Mouse (Mus musculus) forebrain, embryonic 15.5 days (tissue): ENCODE data around the gene Lrrfip1. TPM values are rescaled to one million over a fixed set of nuclear protein-coding genes. Genes with fewer than 3 reads are reported as not detected.
A peak's percentile ranks its signal among the peaks of the same experiment; 100 is the strongest.

Experiments
- ATAC-seq: fragments of 200-750 bp; cut with Nextera tagmentation; replicated peaks from 2 replicates; pipeline ENCODE4 v1.8.0; 2017; ENCODE audit warnings: mild to moderate bottlenecking, moderate TSS enrichment, moderate library complexity
- H3K27ac ChIP-seq: fragments of 300-500 bp; sonication (generic); replicated peaks from 2 replicates; pipeline ENCODE4 v1.5.1; 2015; ENCODE audit warnings: mild to moderate bottlenecking, inconsistent platforms
- H3K27me3 ChIP-seq: fragments of 300-500 bp; sonication (generic); 2 replicates; pipeline ENCODE4 v1.6.1; 2015; ENCODE audit warnings: inconsistent platforms
- H3K36me3 ChIP-seq: fragments of 300-500 bp; sonication (generic); 2 replicates; pipeline ENCODE4 v1.6.1; 2015; ENCODE audit warnings: mild to moderate bottlenecking, inconsistent platforms
- H3K4me1 ChIP-seq: fragments of 300-500 bp; sonication (generic); 2 replicates; pipeline ENCODE4 v1.6.1; 2015; ENCODE audit warnings: inconsistent platforms
- H3K4me2 ChIP-seq: fragments of 300-500 bp; sonication (generic); replicated peaks from 2 replicates; pipeline ENCODE4 v1.6.1; 2015; ENCODE audit warnings: mild to moderate bottlenecking, inconsistent platforms
- H3K4me3 ChIP-seq: fragments of 300-500 bp; sonication (generic); 2 replicates; pipeline ENCODE4 v1.5.1; 2015; ENCODE audit warnings: mild to moderate bottlenecking, inconsistent platforms
- H3K9ac ChIP-seq: fragments of 300-500 bp; sonication (generic); replicated peaks from 2 replicates; pipeline ENCODE4 v1.6.1; 2015; ENCODE audit warnings: mild to moderate bottlenecking, inconsistent platforms
- H3K9me3 ChIP-seq: fragments of 300-500 bp; sonication (generic); 2 replicates; pipeline ENCODE4 v1.6.1; 2016; ENCODE audit warnings: inconsistent platforms
- WGBS: fragments of 180-500 bp; shearing (Covaris S2); methylation state at CpG from one replicate; pipeline ENCODE4 v1.1.7; 2015; ENCODE audit warnings: mixed read lengths; 5-methylcytosine and 5-hydroxymethylcytosine counted together
- polyA plus RNA-seq: library from polyadenylated mRNA; unstranded; fragments of >200 nt; fragmentation: Nextera tagmentation; extraction: Ambion mirVana; gene quantifications from 2 replicates; pipeline ENCODE4 v1.2.1, GENCODE M21; 2015

Gene Lrrfip1
- polyA plus RNA-seq, 1 experiment from 2014 or later: 38.3 TPM

DNA sequence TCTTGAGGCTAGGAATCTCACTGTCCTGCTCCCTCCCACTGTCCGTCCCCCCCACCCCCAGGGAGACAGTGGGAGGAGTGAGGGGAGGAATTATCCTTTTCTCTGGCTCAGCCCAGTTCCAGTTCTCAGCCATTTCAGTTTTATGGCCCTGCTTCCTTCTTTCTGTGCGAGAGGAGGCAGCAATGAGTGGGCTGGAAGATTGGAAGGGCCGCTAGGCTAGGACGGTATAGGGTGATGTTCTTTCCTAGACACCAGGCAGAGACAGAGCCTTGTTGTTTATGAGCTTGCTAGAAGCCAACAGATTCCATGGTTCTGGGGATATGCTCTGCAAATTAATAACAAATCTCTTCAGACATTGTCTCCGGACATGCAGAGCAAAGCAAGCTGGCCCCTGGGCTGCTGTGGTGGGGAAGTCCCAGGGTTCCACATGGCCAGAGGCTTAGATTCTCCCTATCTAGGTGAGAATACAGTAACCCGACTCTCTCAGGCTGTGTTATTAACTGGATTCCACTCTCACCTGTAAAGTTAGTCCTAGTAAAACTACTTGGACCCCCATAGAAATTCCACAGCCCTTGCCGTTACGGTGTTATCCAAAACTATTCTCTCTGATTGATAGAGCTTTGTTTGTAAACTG lies 53.0 kb downstream of the Lrrfip1 start:
- Histone ChIP-seq H3K4me3 (no peak overlapping the region), H3K27me3 (peaks cover 11% of the 10 kb centered on the region), H3K4me2 (no peak overlapping the region), H3K9ac (no peak overlapping the region), H3K27ac (no peak overlapping the region), H3K9me3 (no peaks in the 10 kb centered on the region), H3K4me1 (peaks cover 19% of the 10 kb centered on the region), H3K36me3 (no peaks in the 10 kb centered on the region)
- 84% methylated on average over 8 of the region's 8 CpGs for WGBS
- ATAC-seq: no peak

DNA sequence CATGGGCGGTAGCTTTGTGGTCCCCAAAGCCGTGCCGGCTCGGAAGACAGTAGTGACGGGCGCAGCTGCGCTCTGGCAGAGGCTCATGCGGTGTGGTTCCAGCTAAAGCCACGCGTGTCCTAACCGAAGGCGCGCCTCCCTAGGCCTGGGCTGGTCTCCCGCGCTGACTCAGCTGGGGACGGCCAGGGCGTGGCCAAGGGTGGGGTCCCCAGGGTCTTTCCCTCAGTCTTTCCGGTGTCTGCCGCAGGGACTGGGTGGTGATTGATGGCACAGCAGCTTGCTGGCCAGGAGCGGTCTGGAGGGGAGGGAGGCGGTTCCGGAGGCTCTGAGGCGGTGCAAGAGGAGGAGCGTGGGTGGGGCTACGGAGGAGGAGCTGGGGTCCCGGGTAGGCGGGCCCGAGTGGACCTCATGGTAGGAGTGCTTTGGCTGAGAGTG lies 54.2 kb downstream of the Lrrfip1 start:
- peak; percentile 93 for ATAC-seq
- no peak overlapping the region for H3K27ac ChIP-seq
- WGBS: under 1% methylated on average over 28 of the region's 28 CpGs
- H3K4me1 ChIP-seq: peaks cover 19% of the 10 kb centered on the region
- H3K36me3 ChIP-seq: no peaks in the 10 kb centered on the region
- peak overlapping the region; percentile 53 for H3K4me3 ChIP-seq
- H3K9ac ChIP-seq: peak overlapping the region; percentile 48
- no peaks in the 10 kb centered on the region for H3K9me3 ChIP-seq
- peak overlapping the region; percentile 98 for H3K4me2 ChIP-seq
- peaks cover 11% of the 10 kb centered on the region for H3K27me3 ChIP-seq

DNA sequence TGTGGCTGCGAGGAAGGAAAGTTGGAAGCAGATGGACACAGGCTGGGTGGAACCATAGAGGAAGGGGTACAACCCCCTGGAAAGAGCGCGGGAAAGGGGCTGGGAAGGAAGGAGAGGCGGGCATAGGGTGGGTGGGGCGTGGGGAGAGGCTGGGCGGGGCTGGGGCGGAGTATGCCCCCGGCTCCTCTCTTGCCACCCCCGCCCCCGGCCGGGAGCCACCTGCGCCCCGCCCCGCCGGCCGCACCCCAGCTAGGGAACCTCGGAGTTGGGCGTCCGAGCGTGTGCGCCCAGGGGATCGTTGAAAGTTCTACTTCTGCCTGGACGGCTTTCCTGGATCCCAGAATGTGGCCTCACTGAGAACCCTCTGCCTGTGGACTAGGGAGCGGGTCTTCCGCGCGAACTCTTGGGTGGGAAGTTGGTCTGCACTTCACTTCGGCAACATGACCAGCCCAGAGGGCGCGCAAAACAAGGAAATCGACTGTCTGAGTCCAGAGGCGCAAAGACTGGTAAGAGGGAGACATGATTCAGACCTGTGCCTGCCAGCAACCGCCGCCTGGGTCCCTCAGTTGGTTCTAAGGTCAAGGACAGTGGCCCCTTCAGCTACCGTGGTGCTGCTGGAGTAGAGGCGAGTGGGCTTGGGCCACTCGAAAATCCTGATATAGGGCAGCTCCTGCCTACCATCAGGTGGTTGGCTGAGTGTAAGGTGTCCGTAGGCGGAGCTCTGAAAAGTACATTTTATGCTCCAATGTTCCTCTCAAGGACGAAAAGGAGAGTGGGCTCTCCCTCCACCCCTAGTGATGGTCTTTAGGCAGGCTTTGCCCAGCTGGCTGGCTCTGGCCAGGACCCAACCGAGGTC lies 54.9 kb downstream of the Lrrfip1 start:
- Histone ChIP-seq H3K27ac (no peak overlapping the region), H3K9ac (peak overlapping the region; percentile 48), H3K27me3 (peaks cover 11% of the 10 kb centered on the region), H3K36me3 (no peaks in the 10 kb centered on the region), H3K4me1 (peaks cover 19% of the 10 kb centered on the region), H3K9me3 (no peaks in the 10 kb centered on the region), H3K4me3 (peak overlapping the region; percentile 53), H3K4me2 (peak overlapping the region; percentile 98)
- WGBS: 6% methylated on average over 40 of the region's 41 CpGs
- ATAC-seq: peak; percentile 45; the same call in 1 of the 2 replicates

DNA sequence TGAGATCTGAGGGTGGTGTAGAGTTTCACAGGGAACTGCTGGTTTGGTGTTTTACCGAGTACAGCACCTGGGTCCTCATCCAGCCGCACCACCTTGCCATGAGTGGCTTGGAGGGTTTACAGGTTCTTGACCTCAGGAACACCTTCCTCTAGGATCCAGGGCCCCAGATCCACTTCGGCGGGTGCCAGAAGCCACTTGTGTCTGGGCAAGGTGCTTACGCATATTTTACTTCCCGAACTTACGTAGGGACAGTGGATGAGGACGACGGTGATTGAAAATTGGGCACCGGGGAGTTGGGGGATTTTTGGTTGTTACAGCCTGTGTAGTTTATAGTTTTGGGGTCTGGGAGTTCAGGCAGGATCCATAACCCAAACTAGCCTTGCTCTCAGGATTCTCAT lies 55.5 kb downstream of the Lrrfip1 start:
- no peaks in the 10 kb centered on the region for H3K9me3 ChIP-seq
- H3K27ac ChIP-seq: no peak overlapping the region
- no peaks in the 10 kb centered on the region for H3K36me3 ChIP-seq
- peaks cover 19% of the 10 kb centered on the region for H3K4me1 ChIP-seq
- no peak overlapping the region for H3K9ac ChIP-seq
- no peak for ATAC-seq
- 56% methylated on average over 10 of the region's 10 CpGs for WGBS
- H3K27me3 ChIP-seq: peaks cover 11% of the 10 kb centered on the region
- 0 out of 2 replicates have a peak overlapping the region, but pooled peaks have one; percentile 98 for H3K4me2 ChIP-seq
- peak overlapping the region; percentile 53 for H3K4me3 ChIP-seq

DNA sequence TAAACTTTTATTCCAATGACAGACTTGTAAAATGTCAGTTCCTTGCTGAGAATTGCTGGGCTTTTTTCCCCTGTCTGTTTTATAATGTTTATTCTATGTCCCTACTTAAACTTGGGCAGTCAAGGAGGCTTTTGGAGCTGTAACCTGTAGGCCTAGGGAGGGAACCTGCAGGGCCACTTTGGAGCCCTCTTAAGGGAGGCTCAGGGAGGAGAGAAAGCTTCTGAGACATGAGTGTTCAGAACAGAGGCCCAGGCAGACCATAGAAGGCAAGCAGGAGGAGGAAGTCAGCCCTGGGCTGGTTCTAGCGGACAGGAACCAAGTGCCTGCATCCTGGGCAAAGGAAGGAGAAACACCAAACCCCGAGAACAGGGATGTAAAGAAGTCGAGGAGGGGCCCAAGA lies 56.3 kb downstream of the Lrrfip1 start:
- H3K36me3 ChIP-seq: no peaks in the 10 kb centered on the region
- H3K27ac ChIP-seq: no peak overlapping the region
- WGBS: 89% methylated on average over 3 of the region's 3 CpGs
- H3K9ac ChIP-seq: no peak overlapping the region
- no peak overlapping the region for H3K4me3 ChIP-seq
- no peaks in the 10 kb centered on the region for H3K9me3 ChIP-seq
- H3K4me1 ChIP-seq: peaks cover 19% of the 10 kb centered on the region
- peaks cover 11% of the 10 kb centered on the region for H3K27me3 ChIP-seq
- ATAC-seq: no peak
- no peak overlapping the region for H3K4me2 ChIP-seq

DNA sequence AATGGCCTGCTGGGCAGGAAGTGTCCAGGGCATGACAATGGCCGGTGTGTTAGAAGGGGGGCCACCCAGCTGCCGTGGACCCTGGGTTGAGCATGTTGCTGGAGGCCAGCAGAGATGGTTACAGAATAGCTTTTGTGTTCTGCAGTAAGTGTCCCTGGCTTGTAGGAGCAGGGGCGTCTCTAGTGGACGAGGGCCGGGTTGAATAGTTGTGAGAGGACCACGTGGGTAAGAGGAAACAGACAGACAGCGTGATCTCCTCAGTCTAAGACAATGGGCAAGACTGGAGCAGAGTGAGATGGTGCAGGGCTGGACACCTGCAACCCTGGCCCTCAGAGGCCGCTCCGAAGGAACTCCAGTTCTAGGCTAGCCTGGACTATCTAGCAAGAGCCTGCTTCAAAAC lies 57.2 kb downstream of the Lrrfip1 start:
- peaks cover 11% of the 10 kb centered on the region for H3K27me3 ChIP-seq
- no peak for ATAC-seq
- H3K4me1 ChIP-seq: peaks cover 19% of the 10 kb centered on the region
- H3K9ac ChIP-seq: no peak overlapping the region
- no peaks in the 10 kb centered on the region for H3K9me3 ChIP-seq
- no peak overlapping the region for H3K27ac ChIP-seq
- H3K4me3 ChIP-seq: no peak overlapping the region
- WGBS: 68% methylated on average over 9 of the region's 9 CpGs
- no peak overlapping the region for H3K4me2 ChIP-seq
- H3K36me3 ChIP-seq: no peaks in the 10 kb centered on the region

DNA sequence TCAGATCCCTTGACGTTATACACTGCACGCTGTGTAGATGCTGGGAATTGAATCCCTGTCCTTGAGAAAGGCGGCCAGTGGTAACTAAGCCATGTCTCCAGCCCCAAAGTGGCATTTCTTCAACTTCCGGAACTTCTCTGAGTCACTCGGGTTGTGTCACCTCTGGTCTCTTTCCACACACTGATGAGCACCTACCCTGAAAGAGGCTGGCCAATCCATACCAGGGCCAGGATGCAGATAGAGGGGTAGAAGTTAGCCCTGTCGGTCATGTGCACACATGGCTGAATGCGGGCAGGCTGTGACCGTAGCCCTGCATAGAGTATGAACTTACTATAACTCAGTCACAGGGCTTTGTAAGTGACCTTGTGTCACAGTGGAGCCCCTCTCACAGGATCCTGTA lies 57.9 kb downstream of the Lrrfip1 start:
- Histone ChIP-seq H3K36me3 (no peaks in the 10 kb centered on the region), H3K9me3 (no peaks in the 10 kb centered on the region), H3K27ac (no peak overlapping the region), H3K4me1 (peaks cover 19% of the 10 kb centered on the region), H3K4me3 (no peak overlapping the region), H3K9ac (no peak overlapping the region), H3K27me3 (peaks cover 11% of the 10 kb centered on the region), H3K4me2 (no peak overlapping the region)
- WGBS: 93% methylated on average over 8 of the region's 8 CpGs
- ATAC-seq: no peak

DNA sequence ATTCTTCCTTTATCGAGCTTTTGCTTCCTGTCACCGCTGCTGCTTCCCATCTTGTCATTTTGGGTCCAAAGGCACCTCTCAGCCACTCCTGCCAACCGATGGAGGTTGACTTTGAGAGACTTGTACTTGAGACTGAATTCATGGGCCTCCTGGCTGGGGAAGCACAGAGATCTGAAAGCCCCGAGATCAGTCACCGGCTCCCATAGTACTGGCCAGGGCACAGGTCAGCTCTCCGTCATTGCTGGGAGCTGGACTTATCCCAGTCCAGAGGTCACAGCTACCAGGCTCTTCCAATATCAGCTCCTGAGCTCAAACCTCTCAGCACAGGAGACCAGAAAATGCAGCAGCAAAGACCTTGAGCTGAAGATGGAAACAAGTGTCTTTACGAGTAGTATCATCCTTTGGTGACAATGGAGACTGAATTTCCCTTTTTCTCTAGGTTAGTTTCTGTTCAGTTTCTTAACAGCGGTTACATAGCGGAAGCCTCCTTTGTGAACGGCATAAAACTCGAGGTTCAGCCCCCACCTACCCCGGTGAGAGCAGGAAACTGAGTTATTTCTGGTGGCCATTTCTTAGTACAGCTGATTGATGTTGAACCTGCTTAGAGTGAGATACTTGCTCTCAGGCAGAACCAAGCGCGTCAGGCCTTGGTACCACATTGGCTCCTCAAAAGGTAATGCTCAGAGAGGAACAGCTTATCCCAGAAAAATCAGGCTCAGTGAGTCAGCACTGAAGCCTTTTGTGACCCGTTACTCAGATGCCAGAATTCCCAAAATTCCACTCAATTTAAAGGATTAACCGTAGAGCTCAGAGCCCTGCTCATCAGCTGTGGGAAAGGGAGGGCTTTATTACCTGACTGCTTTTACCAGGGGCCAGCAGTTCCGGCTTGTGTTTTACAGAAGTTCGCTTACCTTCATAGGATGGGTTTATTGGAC lies 59.0 kb downstream of the Lrrfip1 start:
- H3K27ac ChIP-seq: no peak overlapping the region
- WGBS: 73% methylated on average over 18 of the region's 18 CpGs
- H3K9ac ChIP-seq: no peak overlapping the region
- peaks cover 8% of the 10 kb centered on the region for H3K27me3 ChIP-seq
- H3K36me3 ChIP-seq: no peaks in the 10 kb centered on the region
- no peaks in the 10 kb centered on the region for H3K9me3 ChIP-seq
- peaks cover 24% of the 10 kb centered on the region for H3K4me1 ChIP-seq
- no peak for ATAC-seq
- H3K4me3 ChIP-seq: no peak overlapping the region
- H3K4me2 ChIP-seq: no peak overlapping the region

DNA sequence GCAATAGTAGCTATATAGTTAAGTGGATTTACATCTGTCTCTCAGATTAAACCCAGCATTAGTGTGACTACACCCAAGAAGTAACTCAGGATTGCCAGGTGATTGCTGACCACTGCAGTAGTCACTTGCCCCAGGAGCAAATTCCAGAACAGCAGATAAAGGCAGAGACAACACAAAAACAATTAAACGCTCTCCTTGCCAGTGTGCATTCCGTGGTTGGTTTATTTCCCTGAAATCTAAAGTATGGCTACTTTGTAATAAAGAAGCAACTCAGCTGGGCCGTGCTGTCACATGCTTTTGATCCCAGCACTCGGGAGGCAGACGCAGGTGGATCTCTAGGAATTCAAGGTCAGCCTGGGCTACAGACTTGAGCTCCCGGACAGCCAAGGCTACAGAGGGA lies 59.7 kb downstream of the Lrrfip1 start:
- Histone ChIP-seq H3K4me3 (no peak overlapping the region), H3K4me2 (no peak overlapping the region), H3K9ac (no peak overlapping the region), H3K36me3 (no peaks in the 10 kb centered on the region), H3K9me3 (no peaks in the 10 kb centered on the region), H3K4me1 (peaks cover 19% of the 10 kb centered on the region), H3K27ac (no peak overlapping the region), H3K27me3 (peaks cover 8% of the 10 kb centered on the region)
- WGBS: 73% methylated on average over 6 of the region's 6 CpGs
- ATAC-seq: no peak

DNA sequence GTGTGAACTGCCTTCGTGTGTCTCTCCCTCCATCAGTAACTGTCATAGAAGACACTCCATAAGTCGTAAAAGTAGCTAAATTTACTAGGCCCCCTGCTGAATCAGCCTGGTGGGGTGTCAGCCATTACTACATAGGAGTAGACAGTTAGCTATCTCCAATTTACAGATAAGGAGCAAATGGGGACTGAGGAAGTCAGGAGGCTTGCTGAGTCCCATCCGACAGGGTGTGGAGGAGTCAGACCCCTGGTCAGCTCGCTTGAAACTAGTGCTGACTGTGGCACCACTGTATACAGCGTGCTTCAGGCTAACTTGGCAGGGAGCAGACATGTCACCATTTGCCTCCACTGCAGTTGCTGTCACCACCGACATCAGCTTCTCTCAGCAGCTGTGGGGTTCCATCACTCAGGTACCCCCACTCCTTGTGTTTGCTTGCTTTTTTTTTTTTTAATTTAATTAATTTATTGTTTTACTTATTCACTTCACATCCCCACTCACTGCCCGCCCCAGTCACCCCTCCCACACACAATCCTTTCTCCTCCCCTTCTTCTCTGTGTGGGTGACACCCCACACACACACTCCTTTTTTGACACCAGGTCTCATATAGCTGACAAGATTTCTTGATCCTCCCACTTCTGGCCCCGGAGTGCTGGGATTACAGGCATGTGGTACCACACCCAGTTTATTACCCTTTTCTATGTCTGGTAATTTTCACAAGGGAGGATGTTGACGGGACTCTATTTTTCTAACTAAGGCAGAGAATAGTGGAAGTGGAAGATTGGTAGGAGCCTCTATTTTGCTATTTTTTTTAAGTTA lies 61.5 kb downstream of the Lrrfip1 start:
- no peaks in the 10 kb centered on the region for H3K9me3 ChIP-seq
- no peak overlapping the region for H3K4me3 ChIP-seq
- no peak overlapping the region for H3K9ac ChIP-seq
- no peak overlapping the region for H3K27ac ChIP-seq
- H3K4me2 ChIP-seq: no peak overlapping the region
- peaks cover 11% of the 10 kb centered on the region for H3K4me1 ChIP-seq
- no peaks in the 10 kb centered on the region for H3K36me3 ChIP-seq
- no peak for ATAC-seq
- no peaks in the 10 kb centered on the region for H3K27me3 ChIP-seq
- WGBS: 83% methylated on average over 9 of the region's 9 CpGs

DNA sequence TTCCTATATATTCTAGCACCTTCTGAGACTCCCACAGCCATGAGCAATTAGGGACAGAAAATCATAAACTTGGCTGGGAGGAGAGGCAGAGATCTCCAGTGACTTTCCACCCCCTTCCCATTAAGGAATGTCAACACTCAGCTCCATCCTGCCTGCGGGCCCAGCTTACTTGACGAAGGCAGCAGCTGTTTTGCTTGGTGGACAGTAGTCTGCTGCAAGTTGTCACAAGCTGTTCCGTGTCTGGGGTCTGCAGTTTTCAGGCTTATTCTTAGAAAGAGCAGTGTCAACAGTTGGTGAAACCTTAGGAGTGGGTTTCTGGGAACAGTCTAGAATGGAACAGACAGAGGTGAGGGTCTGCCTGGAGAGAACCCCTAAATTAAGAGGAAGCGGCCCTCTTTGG lies 62.6 kb downstream of the Lrrfip1 start:
- no peak for ATAC-seq
- H3K36me3 ChIP-seq: no peaks in the 10 kb centered on the region
- H3K27me3 ChIP-seq: no peaks in the 10 kb centered on the region
- H3K9ac ChIP-seq: no peak overlapping the region
- no peak overlapping the region for H3K27ac ChIP-seq
- no peak overlapping the region for H3K4me2 ChIP-seq
- H3K4me3 ChIP-seq: no peak overlapping the region
- H3K9me3 ChIP-seq: no peaks in the 10 kb centered on the region
- peaks cover 11% of the 10 kb centered on the region for H3K4me1 ChIP-seq
- 89% methylated on average over 4 of the region's 4 CpGs for WGBS
